Mouse (Mus musculus) midbrain, postnatal 0 days (tissue): ENCODE measurements at regions not wholly inside any gene's neighbourhood (a gene's known extent, or its start where the extent isn't known, plus 50 kb on each side); places are given as distances from the start of the nearest gene placed in this dataset.

Experiments
- ATAC-seq: fragments of 200-750 bp; cut with Nextera tagmentation; 2 replicates; pipeline ENCODE4 v1.8.0; 2017; ENCODE audit warnings: moderate number of reproducible peaks, mild to moderate bottlenecking, moderate TSS enrichment, moderate library complexity; ENCODE audit not compliant: low FRiP score
- DNase-seq: peaks from one replicate; pipeline ENCODE4 v3.0.0-alpha.2; 2015; ENCODE audit warnings: low spot score
- H3K27ac ChIP-seq: fragments of 300-500 bp; sonication (generic); 2 replicates; pipeline ENCODE4 v1.5.1; 2014; ENCODE audit warnings: low read depth, mild to moderate bottlenecking, low read length, mixed read lengths
- H3K27me3 ChIP-seq: fragments of 300-500 bp; sonication (generic); 2 replicates; pipeline ENCODE4 v1.6.1; 2014; ENCODE audit warnings: low read length, control low read depth, mixed read lengths; ENCODE audit not compliant: insufficient read depth
- H3K36me3 ChIP-seq: fragments of 300-500 bp; sonication (generic); 2 replicates; pipeline ENCODE4 v1.6.1; 2014; ENCODE audit warnings: low read length, control low read depth, mixed read lengths; ENCODE audit not compliant: insufficient read depth
- H3K4me1 ChIP-seq: fragments of 300-500 bp; sonication (generic); 2 replicates; pipeline ENCODE4 v1.6.1; 2014; ENCODE audit warnings: mild to moderate bottlenecking, control low read depth, antibody characterized with exemption, low read length, mixed read lengths; ENCODE audit not compliant: insufficient read depth
- H3K4me2 ChIP-seq: fragments of 300-500 bp; sonication (generic); 2 replicates; pipeline ENCODE4 v1.6.1; 2014; ENCODE audit warnings: low read depth, mild to moderate bottlenecking, low read length, mixed read lengths; ENCODE audit not compliant: poor library complexity, severe bottlenecking
- H3K4me3 ChIP-seq: fragments of 300-500 bp; sonication (generic); 2 replicates; pipeline ENCODE4 v1.5.1; 2014; ENCODE audit warnings: low read depth, mild to moderate bottlenecking, low read length, moderate library complexity
- H3K9ac ChIP-seq: fragments of 300-500 bp; sonication (generic); replicated peaks from 2 replicates; pipeline ENCODE4 v1.6.1; 2014; ENCODE audit warnings: mild to moderate bottlenecking, low read length, moderate library complexity, mixed read lengths; ENCODE audit not compliant: poor library complexity, severe bottlenecking
- H3K9me3 ChIP-seq: fragments of 300-500 bp; sonication (generic); 2 replicates; pipeline ENCODE4 v1.6.1; 2016; ENCODE audit warnings: low read length, control low read depth
- CTCF ChIP-seq: IDR thresholded peaks from 2 replicates; pipeline ENCODE4 v1.5.1; 2016; ENCODE audit warnings: antibody characterized with exemption, mild to moderate bottlenecking
- whole genome bisulfite sequencing: fragments of 180-500 bp; shearing (Covaris S2); extraction: QIAGEN DNeasy Blood & Tissue Kit; methylation state at CpG from one replicate; pipeline ENCODE4 v1.1.7; 2014; 5-methylcytosine and 5-hydroxymethylcytosine counted together

- Histone ChIP-seq H3K27ac (no peak overlapping the region), H3K4me2 (no peak overlapping the region), H3K4me3 (no peak overlapping the region), H3K4me1 (no peaks in the 10 kb centered on the region), H3K27me3 (no peaks in the 10 kb centered on the region), H3K36me3 (no peaks in the 10 kb centered on the region), H3K9ac (no peak overlapping the region), H3K9me3 (no peaks in the 10 kb centered on the region)
- ATAC-seq, result no peak
- WGBS, result 89% methylated on average over 5 of the region's 5 CpGs
- DNase-seq, result no peak
- TF ChIP-seq CTCF, result no peak
Measured at GRCm38 (mm10) chr5:51397528-51397927, 170.0 kb downstream of the Ppargc1a start.

- 86% methylated on average over 8 of the region's 8 CpGs for WGBS
- no peak overlapping the region for H3K4me3 ChIP-seq
- TF ChIP-seq CTCF, result no peak
Measured at GRCm38 (mm10) chr5:51391319-51391718, 176.2 kb downstream of the Ppargc1a start.

GRCm38 (mm10) chr5:51387751-51388150 is 179.8 kb downstream of the Ppargc1a start:
- TF ChIP-seq CTCF, result no peak
- 54% methylated on average over 2 of the region's 2 CpGs for WGBS
- DNase-seq (no peak), ATAC-seq (no peak)
- H3K4me1 ChIP-seq, result no peaks in the 10 kb centered on the region
- H3K4me2 ChIP-seq, result no peak overlapping the region
- H3K9me3 ChIP-seq, result no peaks in the 10 kb centered on the region
- no peaks in the 10 kb centered on the region for H3K36me3 ChIP-seq
- no peak overlapping the region for H3K9ac ChIP-seq
- H3K4me3 ChIP-seq, result no peak overlapping the region
- H3K27me3 ChIP-seq, result no peaks in the 10 kb centered on the region
- no peak overlapping the region for H3K27ac ChIP-seq

More at GRCm38 (mm10) chr5:51391319-51391718, 176.2 kb downstream of the Ppargc1a start:
- no peak for DNase-seq
- Histone ChIP-seq H3K9ac (no peak overlapping the region), H3K27ac (no peak overlapping the region), H3K4me2 (no peak overlapping the region), H3K27me3 (no peaks in the 10 kb centered on the region), H3K36me3 (no peaks in the 10 kb centered on the region), H3K9me3 (no peaks in the 10 kb centered on the region), H3K4me1 (no peaks in the 10 kb centered on the region)
- ATAC-seq, result no peak

- peak; percentile 44 for TF ChIP-seq CTCF
- Histone ChIP-seq H3K27ac (no peak overlapping the region), H3K4me1 (no peaks in the 10 kb centered on the region), H3K4me3 (no peak overlapping the region), H3K9me3 (no peaks in the 10 kb centered on the region), H3K36me3 (no peaks in the 10 kb centered on the region), H3K27me3 (no peaks in the 10 kb centered on the region), H3K9ac (no peak overlapping the region), H3K4me2 (no peak overlapping the region)
- ATAC-seq, result no peak
- DNase-seq, result no peak
- WGBS, result 83% methylated on average over 3 of the region's 3 CpGs
Measured at GRCm38 (mm10) chr5:51386409-51386808, 181.1 kb downstream of the Ppargc1a start.

- no peak for DNase-seq
- no peak for TF ChIP-seq CTCF
- 93% methylated on average over 6 of the region's 6 CpGs for WGBS
Measured at GRCm38 (mm10) chr5:51384278-51384677, 183.2 kb downstream of the Ppargc1a start.

GRCm38 (mm10) chr5:51359101-51359500 is 208.4 kb downstream of the Ppargc1a start:
- no peaks in the 10 kb centered on the region for H3K27me3 ChIP-seq
- H3K27ac ChIP-seq, result no peak overlapping the region
- no peak for TF ChIP-seq CTCF
- H3K9ac ChIP-seq, result no peak overlapping the region
- no peaks in the 10 kb centered on the region; the same call in 1 of the 2 replicates for H3K4me1 ChIP-seq
- H3K36me3 ChIP-seq, result no peaks in the 10 kb centered on the region
- H3K9me3 ChIP-seq, result no peaks in the 10 kb centered on the region
- H3K4me3 ChIP-seq, result no peak overlapping the region
- DNase-seq (no peak), ATAC-seq (no peak)
- no peak overlapping the region for H3K4me2 ChIP-seq
- WGBS, result 97% methylated on average over 1 of the region's 1 CpGs

More at GRCm38 (mm10) chr5:51384278-51384677, 183.2 kb downstream of the Ppargc1a start:
- no peak overlapping the region for H3K27ac ChIP-seq
- no peaks in the 10 kb centered on the region for H3K4me1 ChIP-seq
- H3K27me3 ChIP-seq, result no peaks in the 10 kb centered on the region
- no peaks in the 10 kb centered on the region for H3K9me3 ChIP-seq
- no peak for ATAC-seq
- no peak overlapping the region for H3K9ac ChIP-seq
- no peak overlapping the region for H3K4me2 ChIP-seq
- H3K4me3 ChIP-seq, result no peak overlapping the region
- H3K36me3 ChIP-seq, result no peaks in the 10 kb centered on the region
